Comparison of ENCODE assay signal across 27 mouse cellular contexts in genomic region chr11:104159769-104160272, GRCm38 (mm10). TPM values are rescaled to one million over a fixed set of nuclear protein-coding genes. Genes with fewer than 3 reads are reported as not detected.
DNase-seq lines count a peak whose midpoint lies in the region; TF ChIP-seq lines count a peak whose summit lies in the region.
"Had no signal": no experiment of that assay in that cellular context is flagged by ENCODE, and none has a peak within 500 bp of the region (broad histone marks: within the 10 kb centered on the region; RNA-seq: fewer than 3 reads in every experiment).

No protein-coding gene starts in this region.

- H3K36me3 ChIP-seq in C2C12 (ENCODE audit: control insufficient read depth, insufficient read depth) (no peaks in the 10 kb centered on the region), CH12.LX (replicated peaks in 1 of 2; ENCODE audit: control insufficient read depth in 1 of 2, insufficient read depth in 1 of 2, low read length in 1 of 2) (no peaks in the 10 kb centered on the region)
- H3K36me3 ChIP-seq: G1E had no signal

- H3K4me1 ChIP-seq in CH12.LX (ENCODE audit: control insufficient read depth in 1 of 2, insufficient read depth in 2 of 2): peaks cover 19 to 49% of the 10 kb centered on the region in 2 experiments

- H3K4me3 ChIP-seq in C2C12 (ENCODE audit: insufficient read depth, poor library complexity, severe bottlenecking): no peak overlapping the region
- no peak overlapping the region for H3K4me3 ChIP-seq in CH12.LX (replicated peaks in 1 of 3; ENCODE audit: low read depth in 2 of 3, low read length in 2 of 3, poor library complexity in 1 of 3)
- no peak overlapping the region for H3K4me3 ChIP-seq in left cerebral cortex, adult 2 months

- H3K79me3 ChIP-seq in C2C12 (ENCODE audit: low read depth): no peaks in the 10 kb centered on the region

- peak; percentile 67 for DNase-seq in cerebellum, adult 11-12 months
- no peak for DNase-seq in cerebellum, postnatal 25 days
- DNase-seq in cerebellum, adult 9-11 months: peak; percentile 65
- no peak for DNase-seq in cerebellum, postnatal 14 days
- DNase-seq in CH12.LX (ENCODE audit: extremely low read depth): peak; percentile 51
- no peak for DNase-seq in frontal cortex, postnatal 25 days (ENCODE audit: low spot score in 2 of 2)
- no peak for DNase-seq in left cerebral cortex, adult 2 months (ENCODE audit: extremely low spot score in 1 of 2, low spot score in 2 of 2)
- DNase-seq: adrenal gland, adult 2 months; adrenal gland, adult 8-10 months; adrenal gland, postnatal 10 days; adrenal gland, postnatal 14 days; adrenal gland, postnatal 25 days; adrenal gland, postnatal 36 days; B cell, adult 2 months; cerebellum, adult 18-20 months; cerebellum, adult 2 months; cerebellum, adult 8-10 months had no signal

- intact Hi-C loops in left cerebral cortex, adult 2 months (cut with DNase I): no loop called here

- TF ChIP-seq CTCF in C2C12 (IDR thresholded peaks at IDR 0.05; ENCODE audit: control insufficient read depth, insufficient read depth, insufficient read length) (no peak), CH12.LX (conservative IDR thresholded peaks at IDR 0.05 in 1 of 2, IDR thresholded peaks at IDR 0.05 in 1 of 2; ENCODE audit: low read depth in 2 of 2, low read length in 2 of 2) (no peak)
- TF ChIP-seq CTCF in left cerebral cortex, adult 2 months (IDR thresholded peaks at IDR 0.05): no peak

- H3ac ChIP-seq in C2C12 (ENCODE audit: control insufficient read depth, insufficient read length, low read depth): no peak overlapping the region

- no peak overlapping the region for H3K27ac ChIP-seq in CH12.LX (ENCODE audit: insufficient read depth, low read depth)
- no peak overlapping the region for H3K27ac ChIP-seq in left cerebral cortex, adult 2 months

- dilution Hi-C loops in CH12.LX (cut with MboI; ENCODE audit: extremely low pct_ligation_motif_present, extremely low pct_unique_long_range_greater_than_20kb, low sequenced_read_pairs): no loop called here

- no peak for TF ChIP-seq RAD21 in CH12.LX (IDR thresholded peaks at IDR 0.05; ENCODE audit: low read depth, low read length)

- H3K9me3 ChIP-seq in CH12.LX (replicated peaks; ENCODE audit: low read length): no peaks in the 10 kb centered on the region
- H3K9me3 ChIP-seq: G1E had no signal

- H3K9ac ChIP-seq in CH12.LX (ENCODE audit: insufficient read depth, low read depth): no peak overlapping the region

- H3K4me2 ChIP-seq in CH12.LX (ENCODE audit: insufficient read depth, low read depth, poor library complexity, severe bottlenecking): no peak overlapping the region

- H3K79me2 ChIP-seq in C2C12 (ENCODE audit: control insufficient read depth, insufficient read depth): no peaks in the 10 kb centered on the region
- no peaks in the 10 kb centered on the region for H3K79me2 ChIP-seq in CH12.LX (replicated peaks; ENCODE audit: control insufficient read depth, extremely low read depth, insufficient read depth, poor library complexity, severe bottlenecking)

- in situ Hi-C loops in CH12.LX (cut with MboI; ENCODE audit: low pct_ligation_motif_present, low pct_unique_long_range_greater_than_20kb, low sequenced_read_pairs): loop anchor here (5.0 kb wide), 1 partner anchor 148 kb away; no protein-coding TSS in a partner anchor

- TF ChIP-seq EP300 in CH12.LX (IDR thresholded peaks at IDR 0.05; ENCODE audit: low read length): 0 out of 2 replicates have a peak, but pooled peaks have one; percentile 9

- no peak for TF ChIP-seq POLR2A in CH12.LX (IDR thresholded peaks at IDR 0.05; ENCODE audit: low read depth, low read length)

- peaks cover 5% of the 10 kb centered on the region for H3K27me3 ChIP-seq in C2C12 (ENCODE audit: control insufficient read depth, insufficient read depth, insufficient read length)
- peaks cover 1% of the 10 kb centered on the region for H3K27me3 ChIP-seq in CH12.LX (replicated peaks)

TF ChIP-seq in C2C12, 6 proteins besides CTCF, POLR2A, EP300 and RAD21:
- TF ChIP-seq FOSL1 (IDR thresholded peaks at IDR 0.05; ENCODE audit: insufficient read depth, low read length, poor library complexity, severe bottlenecking) (no peak), USF1 (IDR thresholded peaks at IDR 0.05; ENCODE audit: low read depth) (peak; percentile 13), MAX (IDR thresholded peaks at IDR 0.05) (no peak), MYOD1 (IDR thresholded peaks at IDR 0.05; ENCODE audit: control insufficient read depth, insufficient read length, low read depth) (no peak)

TF ChIP-seq in CH12.LX, 34 proteins besides CTCF, POLR2A, EP300 and RAD21:
- TF ChIP-seq HCFC1 (IDR thresholded peaks at IDR 0.05; ENCODE audit: low read depth, low read length): no peak
- peak; percentile 53 for TF ChIP-seq MAX (IDR thresholded peaks at IDR 0.05; ENCODE audit: low read length)
- no peak for TF ChIP-seq JUND (conservative IDR thresholded peaks at IDR 0.05; ENCODE audit: low read depth, low read length)
- peak; percentile 57 for TF ChIP-seq USF2 (conservative IDR thresholded peaks at IDR 0.05; ENCODE audit: low read depth, low read length)
- TF ChIP-seq CHD2 (IDR thresholded peaks at IDR 0.05; ENCODE audit: low read length): no peak
- peak; percentile 40; the same call in 1 of the 2 replicates for TF ChIP-seq ETS1 (conservative IDR thresholded peaks at IDR 0.05; ENCODE audit: low read depth, low read length)
- peak; percentile 44 for TF ChIP-seq BHLHE40 (IDR thresholded peaks at IDR 0.05; ENCODE audit: low read depth, low read length)
- no peak for TF ChIP-seq ZNF384 (IDR thresholded peaks at IDR 0.05; ENCODE audit: low read depth, low read length)
- TF ChIP-seq E2F4 (IDR thresholded peaks at IDR 0.05; ENCODE audit: insufficient replicate concordance, low read depth, low read length): no peak
- TF ChIP-seq TBP (conservative IDR thresholded peaks at IDR 0.05; ENCODE audit: low read depth, low read length): no peak
- TF ChIP-seq MEF2A (IDR thresholded peaks at IDR 0.05; ENCODE audit: borderline replicate concordance, low read depth, low read length): no peak
- TF ChIP-seq USF1 (IDR thresholded peaks at IDR 0.05; ENCODE audit: low read depth, low read length): peak; percentile 60

RNA-seq across cellular contexts. Expression of gene Sppl2c, which starts 26.3 kb away (rescaled TPM):
- polyA plus RNA-seq in C2C12 (2012; fragmentation: generic; extraction: Trizol): not detected
- not detected in 2 replicates for total RNA-seq in CH12.LX (2012; rRNA removed)
- total RNA-seq in CH12.LX (2014; rRNA removed): not detected in 2 replicates
- polyA plus RNA-seq in CH12.LX (2012; ENCODE audit: insufficient read length, low read depth): not detected in 2 replicates
- not detected for total RNA-seq in left cerebral cortex, adult 2 months (2021)
- total RNA-seq: adrenal gland, adult 18-20 months; adrenal gland, adult 2 months; adrenal gland, adult 8-10 months; adrenal gland, postnatal 10 days; adrenal gland, postnatal 14 days; adrenal gland, postnatal 25 days; adrenal gland, postnatal 36 days; adrenal gland, postnatal 4 days; ES-E14; MEL had no signal
- polyA plus RNA-seq: activated CD4-positive, CD25-positive, alpha-beta regulatory T cell, adult 4 months; adrenal gland, adult 2 months; brain, embryonic 14.5 days; CD4-positive, CD25-positive, alpha-beta regulatory T cell, adult 4 months; cerebellum, adult 2 months; G1E; Patski had no signal

RNA-seq across cellular contexts. Expression of gene Crhr1, which starts 27.2 kb away (rescaled TPM):
- not detected for polyA plus RNA-seq in C2C12 (2012; fragmentation: generic; extraction: Trizol)
- total RNA-seq in CH12.LX (2012; rRNA removed): not detected in 2 replicates
- not detected in 2 replicates for total RNA-seq in CH12.LX (2014; rRNA removed)
- not detected in 2 replicates for polyA plus RNA-seq in CH12.LX (2012; ENCODE audit: insufficient read length, low read depth)
- total RNA-seq in left cerebral cortex, adult 2 months (2021): 10 to 100 TPM; 27.9 to 31.8 TPM
- total RNA-seq: adrenal gland, adult 2 months; adrenal gland, postnatal 10 days; adrenal gland, postnatal 14 days; G1E; MEL had no signal
- polyA plus RNA-seq: activated CD4-positive, CD25-positive, alpha-beta regulatory T cell, adult 4 months; CD4-positive, CD25-positive, alpha-beta regulatory T cell, adult 4 months; G1E; Patski had no signal

Comparison
In these comparisons a context has a peak if more than half of its experiments do, and no peak if none do; other contexts are left out.
1. DNase-seq: peak in cerebellum, adult 11-12 months (single experiment), cerebellum, adult 9-11 months (single experiment) and CH12.LX (single experiment); none in cerebellum, postnatal 25 days (0 of 2), cerebellum, postnatal 14 days (0 of 2), frontal cortex, postnatal 25 days (0 of 2) and left cerebral cortex, adult 2 months (0 of 2).
2. RNA of gene Crhr1, which starts 27.2 kb away (total RNA-seq): 27.9 to 31.8 TPM in left cerebral cortex, adult 2 months; not detected in CH12.LX; every median in the first group is over 10 times any median in the second.